Mouse (Mus musculus): ENCODE data around the gene Kxd1.

Kxd1 gene

DNA sequence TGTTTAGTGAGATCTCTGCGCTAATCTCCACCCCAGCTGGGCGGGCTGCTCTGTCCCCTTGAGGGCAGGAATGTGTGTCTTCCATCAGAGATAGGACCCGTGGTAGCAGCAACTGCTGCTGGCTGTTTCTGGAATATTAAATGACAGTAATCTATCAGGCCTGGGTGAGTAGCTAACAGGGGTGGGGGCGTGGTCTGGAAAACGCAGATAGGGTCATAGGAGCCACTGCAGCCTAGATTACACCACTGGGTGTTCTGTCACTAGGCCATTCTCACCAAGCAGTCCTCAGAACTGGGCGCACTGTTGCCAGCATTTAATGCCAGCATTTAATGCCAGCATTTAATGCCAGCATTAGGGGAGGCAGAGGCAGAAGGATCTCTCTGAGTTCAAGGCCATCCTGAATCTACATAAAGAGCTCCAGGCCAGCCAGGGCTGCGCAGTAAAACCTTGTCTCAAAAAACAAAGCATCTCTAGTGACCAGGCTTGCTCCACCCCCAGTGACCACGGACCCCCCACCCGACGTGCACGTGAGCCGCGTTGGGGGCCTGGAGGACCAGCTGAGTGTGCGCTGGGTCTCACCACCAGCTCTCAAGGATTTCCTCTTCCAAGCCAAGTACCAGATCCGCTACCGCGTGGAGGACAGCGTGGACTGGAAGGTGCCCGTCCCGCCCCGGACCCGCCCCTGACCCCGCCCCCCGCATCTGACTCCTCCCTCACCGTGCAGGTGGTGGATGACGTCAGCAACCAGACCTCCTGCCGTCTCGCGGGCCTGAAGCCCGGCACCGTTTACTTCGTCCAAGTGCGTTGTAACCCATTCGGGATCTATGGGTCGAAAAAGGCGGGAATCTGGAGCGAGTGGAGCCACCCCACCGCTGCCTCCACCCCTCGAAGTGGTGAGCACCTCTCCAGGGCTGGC is 27.1 kb downstream of the Kxd1 start:
- Histone ChIP-seq H3K27me3 (ENCODE audit: insufficient read depth, low read length) (peaks cover 87% of the 10 kb centered on the region), H3K4me3 (replicated peaks; ENCODE audit: low read length) (peak overlapping the region; percentile 61), H3K4me1 (replicated peaks; ENCODE audit: low read depth, low read length) (peaks cover 66% of the 10 kb centered on the region), H3K36me3 (ENCODE audit: insufficient read depth, low read length) (peaks cover 23% of the 10 kb centered on the region), H3K9me3 (ENCODE audit: low read length) (no peaks in the 10 kb centered on the region)
- no peak for TF ChIP-seq CTCF (conservative IDR thresholded peaks at IDR 0.05; ENCODE audit: low read length)
- TF ChIP-seq POU5F1 (IDR thresholded peaks at IDR 0.05; ENCODE audit: borderline replicate concordance, low read length), result no peak
- no peak for TF ChIP-seq NANOG (IDR thresholded peaks at IDR 0.05; ENCODE audit: borderline replicate concordance, low read length)

DNA sequence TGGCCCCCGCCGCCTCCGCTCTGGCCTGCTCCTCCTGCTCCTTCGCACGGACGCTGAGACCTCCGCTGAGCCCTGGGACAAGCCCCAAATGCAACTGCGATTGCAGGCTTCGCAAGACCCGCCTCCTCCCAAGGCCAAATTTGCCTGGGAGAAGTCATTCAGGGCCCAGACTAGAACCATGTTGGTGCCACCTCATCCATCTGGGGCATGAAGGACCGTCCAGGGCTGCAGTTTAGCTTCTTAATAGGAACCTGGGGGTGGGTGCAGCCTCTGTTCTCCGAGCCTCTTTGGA is 32.0 kb downstream of the Kxd1 start:
- no peak for TF ChIP-seq POU5F1 (IDR thresholded peaks at IDR 0.05; ENCODE audit: borderline replicate concordance, low read length)
- TF ChIP-seq NANOG (IDR thresholded peaks at IDR 0.05; ENCODE audit: borderline replicate concordance, low read length), result no peak
- no peak for TF ChIP-seq CTCF (conservative IDR thresholded peaks at IDR 0.05; ENCODE audit: low read length)
- Histone ChIP-seq H3K9me3 (ENCODE audit: low read length) (no peaks in the 10 kb centered on the region), H3K27me3 (ENCODE audit: insufficient read depth, low read length) (peaks cover 99% of the 10 kb centered on the region), H3K36me3 (ENCODE audit: insufficient read depth, low read length) (no peaks in the 10 kb centered on the region), H3K4me1 (replicated peaks; ENCODE audit: low read depth, low read length) (peaks cover 64% of the 10 kb centered on the region), H3K4me3 (replicated peaks; ENCODE audit: low read length) (peak overlapping the region; percentile 39; the same call in 1 of the 2 replicates)

DNA sequence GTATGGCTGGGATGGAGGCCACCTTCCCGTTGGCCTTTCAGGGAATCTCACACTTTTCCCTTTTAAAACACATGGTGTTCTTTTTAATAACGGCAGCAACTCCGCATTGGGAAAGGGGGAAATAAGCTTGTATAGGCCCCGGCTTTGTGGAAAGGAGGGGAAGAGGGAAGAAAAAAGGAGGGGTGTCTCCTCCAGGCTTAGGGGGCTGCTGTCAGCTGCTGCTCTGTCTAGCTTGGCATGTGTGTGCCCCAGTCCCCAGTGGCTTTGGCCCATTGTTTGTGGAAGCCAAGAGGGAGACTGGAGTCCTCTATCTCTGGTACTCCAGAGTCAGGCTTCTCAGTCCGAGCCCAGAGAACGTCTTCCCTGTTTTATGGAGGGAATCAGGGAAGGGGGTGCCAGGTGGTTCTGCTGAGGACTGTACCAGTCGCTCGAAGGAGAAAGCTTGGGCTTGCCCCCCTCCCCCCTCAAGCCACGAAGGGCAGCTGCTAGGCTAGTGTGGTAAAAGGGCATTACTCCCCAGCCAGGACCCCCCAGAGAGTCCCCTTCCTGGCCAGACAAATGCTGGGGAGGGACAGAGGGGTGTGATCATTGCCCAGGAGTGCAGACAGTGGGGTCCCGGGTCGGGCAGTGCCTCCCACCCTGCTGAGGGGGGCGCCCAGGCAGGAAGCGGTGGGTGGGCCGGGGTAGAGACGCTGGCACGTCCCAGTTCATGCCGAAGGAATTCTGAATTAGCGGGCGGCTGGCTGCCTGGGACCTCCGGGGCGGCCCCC is 32.6 kb downstream of the Kxd1 start:
- peaks cover 64% of the 10 kb centered on the region for H3K4me1 ChIP-seq (replicated peaks; ENCODE audit: low read depth, low read length)
- H3K4me3 ChIP-seq (replicated peaks; ENCODE audit: low read length), result peak overlapping the region; percentile 39; the same call in 1 of the 2 replicates
- H3K36me3 ChIP-seq (ENCODE audit: insufficient read depth, low read length), result no peaks in the 10 kb centered on the region
- TF ChIP-seq NANOG (IDR thresholded peaks at IDR 0.05; ENCODE audit: borderline replicate concordance, low read length), result no peak
- TF ChIP-seq CTCF (conservative IDR thresholded peaks at IDR 0.05; ENCODE audit: low read length), result no peak
- TF ChIP-seq POU5F1 (IDR thresholded peaks at IDR 0.05; ENCODE audit: borderline replicate concordance, low read length), result no peak
- H3K9me3 ChIP-seq (ENCODE audit: low read length), result no peaks in the 10 kb centered on the region
- H3K27me3 ChIP-seq (ENCODE audit: insufficient read depth, low read length), result peaks cover 99% of the 10 kb centered on the region

DNA sequence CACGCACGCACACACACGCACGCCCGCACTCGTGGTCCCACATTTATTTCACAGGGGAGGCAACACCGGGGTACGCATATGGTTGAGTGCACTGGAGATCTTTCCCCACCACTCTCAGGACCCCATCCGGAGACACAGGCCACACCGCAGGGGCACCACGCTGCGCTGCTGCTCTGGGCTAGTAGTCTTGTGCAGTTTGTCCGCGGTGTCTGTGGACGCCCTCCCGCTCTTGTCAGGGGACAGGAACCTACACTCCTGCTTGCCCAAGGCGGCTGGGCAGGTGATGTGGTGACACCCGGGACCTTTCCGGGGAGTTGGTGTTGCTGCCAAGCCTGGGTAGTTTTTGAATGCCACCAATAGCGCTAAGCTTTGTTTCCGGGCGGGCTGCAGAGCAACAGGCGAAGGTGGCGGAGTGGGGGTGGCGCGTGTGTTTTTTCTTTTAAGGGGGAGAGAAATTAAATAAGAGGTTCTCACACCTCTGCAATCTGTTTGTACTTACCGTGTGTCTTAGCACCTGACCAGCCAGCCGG is 33.3 kb downstream of the Kxd1 start:
- no peak for TF ChIP-seq CTCF (conservative IDR thresholded peaks at IDR 0.05; ENCODE audit: low read length)
- no peak for TF ChIP-seq POU5F1 (IDR thresholded peaks at IDR 0.05; ENCODE audit: borderline replicate concordance, low read length)
- TF ChIP-seq NANOG (IDR thresholded peaks at IDR 0.05; ENCODE audit: borderline replicate concordance, low read length), result no peak
- peaks cover 99% of the 10 kb centered on the region for H3K27me3 ChIP-seq (ENCODE audit: insufficient read depth, low read length)

DNA sequence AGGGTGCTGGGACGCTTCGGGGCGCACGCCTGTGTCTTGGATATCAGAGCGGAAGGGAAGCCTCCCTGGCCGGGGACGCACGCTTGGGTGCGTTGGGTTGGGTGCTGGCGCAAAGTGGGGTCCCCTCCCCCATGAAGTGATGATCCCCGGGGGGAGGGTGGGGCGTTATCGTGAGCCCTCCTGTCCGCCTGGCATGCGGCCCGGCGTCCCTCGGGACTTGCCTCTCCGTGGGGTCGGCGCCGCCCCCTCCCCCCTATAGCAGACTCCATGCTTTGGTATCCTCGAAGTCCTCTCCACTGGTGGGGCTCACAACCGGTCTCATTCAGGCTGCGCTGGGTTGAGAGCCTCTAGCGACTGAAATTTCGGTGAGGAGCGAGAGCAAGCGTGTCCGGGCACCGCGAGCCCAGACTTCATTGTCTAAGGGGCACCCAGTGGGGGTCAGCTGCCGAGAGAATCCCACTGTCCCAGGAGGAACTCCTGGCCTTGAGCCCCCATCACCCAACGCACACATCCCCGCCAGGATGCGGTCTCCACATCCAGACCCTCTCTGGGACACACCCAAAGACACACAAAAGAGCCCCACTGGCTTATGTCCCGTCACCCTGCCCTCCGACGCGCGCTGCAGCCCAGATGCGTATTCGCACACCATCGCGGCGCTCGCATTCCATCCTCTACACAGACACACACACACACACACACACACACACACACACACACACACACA is 33.9 kb downstream of the Kxd1 start:
- peak overlapping the region; percentile 70 for H3K4me3 ChIP-seq (replicated peaks; ENCODE audit: low read length)
- peaks cover 99% of the 10 kb centered on the region for H3K27me3 ChIP-seq (ENCODE audit: insufficient read depth, low read length)
- H3K9me3 ChIP-seq (ENCODE audit: low read length), result no peaks in the 10 kb centered on the region
- no peak for TF ChIP-seq CTCF (conservative IDR thresholded peaks at IDR 0.05; ENCODE audit: low read length)
- no peak for TF ChIP-seq POU5F1 (IDR thresholded peaks at IDR 0.05; ENCODE audit: borderline replicate concordance, low read length)
- TF ChIP-seq NANOG (IDR thresholded peaks at IDR 0.05; ENCODE audit: borderline replicate concordance, low read length), result no peak
- no peaks in the 10 kb centered on the region for H3K36me3 ChIP-seq (ENCODE audit: insufficient read depth, low read length)
- peaks cover 72% of the 10 kb centered on the region for H3K4me1 ChIP-seq (replicated peaks; ENCODE audit: low read depth, low read length)

More for the DNA sequence above, 33.3 kb downstream of the Kxd1 start:
- peak overlapping the region; percentile 49; the same call in 1 of the 2 replicates for H3K4me3 ChIP-seq (replicated peaks; ENCODE audit: low read length)
- peaks cover 69% of the 10 kb centered on the region for H3K4me1 ChIP-seq (replicated peaks; ENCODE audit: low read depth, low read length)
- no peaks in the 10 kb centered on the region for H3K9me3 ChIP-seq (ENCODE audit: low read length)
- no peaks in the 10 kb centered on the region for H3K36me3 ChIP-seq (ENCODE audit: insufficient read depth, low read length)

DNA sequence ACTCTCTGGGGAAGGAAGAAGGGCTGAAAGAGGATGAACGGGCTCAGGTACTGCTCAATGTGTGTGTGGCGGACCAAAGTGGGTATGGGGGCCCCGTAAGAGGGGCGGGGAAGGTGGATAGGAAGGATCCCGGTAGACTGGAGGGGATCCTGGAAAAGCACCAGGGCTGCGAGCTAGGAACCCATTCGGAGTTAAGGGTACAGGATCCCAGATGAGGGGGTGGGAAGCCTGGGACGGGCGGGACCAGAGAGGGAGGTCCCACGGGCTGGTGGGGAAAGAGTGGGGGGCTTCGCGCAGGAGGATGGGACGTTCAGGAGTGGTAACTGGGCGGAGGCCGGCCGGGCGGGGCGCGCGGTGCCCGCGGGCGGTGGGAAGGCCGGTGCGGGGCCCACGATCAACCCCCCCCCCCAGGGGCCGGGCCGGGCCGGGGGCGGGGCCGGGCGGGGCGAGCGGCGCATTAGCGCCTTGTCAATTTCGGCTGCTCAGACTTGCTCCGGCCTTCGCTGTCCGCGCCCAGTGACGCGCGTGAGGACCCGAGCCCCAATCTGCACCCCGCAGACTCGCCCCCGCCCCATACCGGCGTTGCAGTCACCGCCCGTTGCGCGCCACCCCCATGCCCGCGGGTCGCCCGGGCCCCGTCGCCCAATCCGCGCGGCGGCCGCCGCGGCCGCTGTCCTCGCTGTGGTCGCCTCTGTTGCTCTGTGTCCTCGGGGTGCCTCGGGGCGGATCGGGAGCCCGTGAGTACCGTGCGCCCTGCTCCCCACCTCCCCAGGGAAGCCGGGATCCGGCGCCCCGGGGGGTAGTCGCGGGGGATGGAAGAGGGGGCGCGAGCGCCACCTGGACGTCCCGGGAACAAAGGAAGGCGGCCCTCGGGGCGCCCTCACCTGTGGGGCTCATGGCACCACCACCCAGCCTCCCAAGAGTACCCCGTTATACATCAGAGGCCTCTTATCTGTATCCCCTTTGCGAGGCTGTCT is 34.8 kb downstream of the Kxd1 start, which contains the start of gene Crlf1:
Crlf1 (plus strand) TSS at position 495 of the 977 bp plus-strand sequence.
- H3K9me3 ChIP-seq (ENCODE audit: low read length), result no peaks in the 10 kb centered on the region
- peaks cover 72% of the 10 kb centered on the region for H3K4me1 ChIP-seq (replicated peaks; ENCODE audit: low read depth, low read length)
- peaks cover 99% of the 10 kb centered on the region for H3K27me3 ChIP-seq (ENCODE audit: insufficient read depth, low read length)
- no peaks in the 10 kb centered on the region for H3K36me3 ChIP-seq (ENCODE audit: insufficient read depth, low read length)
- TF ChIP-seq POU5F1 (IDR thresholded peaks at IDR 0.05; ENCODE audit: borderline replicate concordance, low read length) (no peak), NANOG (IDR thresholded peaks at IDR 0.05; ENCODE audit: borderline replicate concordance, low read length) (no peak), CTCF (conservative IDR thresholded peaks at IDR 0.05; ENCODE audit: low read length) (no peak)
- H3K4me3 ChIP-seq (replicated peaks; ENCODE audit: low read length), result peak within 1 kb of the TSS; percentile 70

DNA sequence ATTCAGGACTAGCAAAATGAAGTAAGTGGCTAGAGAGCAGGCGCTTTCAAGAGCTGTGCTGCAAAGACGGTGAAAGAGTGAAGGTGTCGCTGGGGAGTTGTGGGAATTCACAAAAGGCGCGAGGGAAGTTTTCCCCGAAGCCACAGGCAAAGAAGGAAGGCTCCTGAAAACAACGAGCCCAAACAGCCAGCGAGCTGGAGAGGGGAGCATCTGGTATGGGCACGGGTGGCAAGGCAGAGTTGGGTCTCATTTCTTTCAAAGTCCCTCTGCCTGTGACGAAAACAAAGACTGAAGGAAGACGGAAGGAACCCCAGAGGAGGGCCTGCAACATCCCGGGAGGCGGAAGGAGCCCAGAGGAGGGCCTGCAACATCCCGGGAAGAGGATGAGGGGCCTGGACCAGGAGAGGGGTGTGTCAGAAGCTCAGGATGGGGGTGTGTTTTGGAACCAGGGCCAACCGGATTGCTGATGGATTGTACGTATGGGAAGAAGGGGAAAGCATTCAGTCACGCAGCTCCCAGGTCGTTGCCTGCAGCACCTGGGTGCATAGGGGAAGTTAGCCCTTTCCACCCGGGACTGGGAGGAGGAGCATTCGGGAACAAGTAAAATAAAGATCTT is 36.8 kb downstream of the Kxd1 start:
- H3K4me3 ChIP-seq (replicated peaks; ENCODE audit: low read length), result peak overlapping the region; percentile 70
- no peak for TF ChIP-seq POU5F1 (IDR thresholded peaks at IDR 0.05; ENCODE audit: borderline replicate concordance, low read length)
- TF ChIP-seq CTCF (conservative IDR thresholded peaks at IDR 0.05; ENCODE audit: low read length), result no peak
- no peak for TF ChIP-seq NANOG (IDR thresholded peaks at IDR 0.05; ENCODE audit: borderline replicate concordance, low read length)
- no peaks in the 10 kb centered on the region for H3K9me3 ChIP-seq (ENCODE audit: low read length)
- peaks cover 89% of the 10 kb centered on the region for H3K4me1 ChIP-seq (replicated peaks; ENCODE audit: low read depth, low read length)
- peaks cover 99% of the 10 kb centered on the region for H3K27me3 ChIP-seq (ENCODE audit: insufficient read depth, low read length)
- H3K36me3 ChIP-seq (ENCODE audit: insufficient read depth, low read length), result no peaks in the 10 kb centered on the region
